Mouse (Mus musculus) ES-E14 (cell line): ENCODE measurements around the gene Fut8. TPM values are rescaled to one million over a fixed set of nuclear protein-coding genes. Genes with fewer than 3 reads are reported as not detected.

Experiments used
- DNase-seq: peaks from one replicate; pipeline ENCODE4 v3.0.0-alpha.2; 2013; ENCODE audit warnings: low read depth, low spot score
- H3K27ac ChIP-seq: 2 replicates; pipeline ENCODE4 v1.5.1; 2012; ENCODE audit warnings: low read depth, mild to moderate bottlenecking, low read length, moderate library complexity, mixed read lengths; ENCODE audit not compliant: poor library complexity, insufficient read depth, severe bottlenecking
- H3K36me3 ChIP-seq: 2 replicates; pipeline ENCODE4 v1.6.1; 2012; ENCODE audit warnings: mild to moderate bottlenecking, low read length, moderate library complexity, mixed read lengths; ENCODE audit not compliant: control insufficient read depth, poor library complexity, insufficient read depth, severe bottlenecking
- H3K4me1 ChIP-seq, 2 experiments: fragments of 150-350 bp in 1 of 2; sonication (generic) in 1 of 2; 2 replicates each; pipeline ENCODE4 v1.6.1; 2012; ENCODE audit warnings: low read length in 2 of 2, mild to moderate bottlenecking in 1 of 2, mixed read lengths in 1 of 2; ENCODE audit not compliant: control insufficient read depth in 2 of 2, insufficient read depth in 2 of 2, poor library complexity in 1 of 2
- H3K4me3 ChIP-seq, 2 experiments: fragments of 150-350 bp in 1 of 2; sonication (generic) in 1 of 2; 2 replicates each; pipeline ENCODE4 v1.5.1; 2012; ENCODE audit warnings: low read length in 2 of 2, low read depth in 1 of 2, mild to moderate bottlenecking in 1 of 2, mixed read lengths in 1 of 2; ENCODE audit not compliant: insufficient read depth in 1 of 2, poor library complexity in 1 of 2, severe bottlenecking in 1 of 2
- H3K9ac ChIP-seq: 2 replicates; pipeline ENCODE4 v1.6.1; 2012; ENCODE audit warnings: low read depth, mild to moderate bottlenecking, low read length, mixed read lengths; ENCODE audit not compliant: poor library complexity, insufficient read depth, severe bottlenecking
- H3K9me3 ChIP-seq: fragments of 150-350 bp; sonication (generic); 2 replicates; pipeline ENCODE4 v1.6.1; 2012; ENCODE audit warnings: low read depth, mild to moderate bottlenecking, low read length; ENCODE audit not compliant: control insufficient read depth, insufficient read depth
- CHD2 ChIP-seq: IDR thresholded peaks from 2 replicates; pipeline ENCODE4 v1.6.1; 2014; ENCODE audit warnings: mild to moderate bottlenecking, low read depth, low read length, inconsistent platforms
- HCFC1 ChIP-seq: IDR thresholded peaks from 2 replicates; pipeline ENCODE4 v1.6.1; 2012; ENCODE audit warnings: low read length, inconsistent platforms, borderline replicate concordance; ENCODE audit not compliant: insufficient read depth
- MAFK ChIP-seq: IDR thresholded peaks from 2 replicates; pipeline ENCODE4 v1.6.1; 2014; ENCODE audit warnings: mild to moderate bottlenecking, low read depth, low read length, inconsistent platforms; ENCODE audit not compliant: insufficient read depth
- ZC3H11A ChIP-seq: IDR thresholded peaks from 2 replicates; pipeline ENCODE4 v1.6.1; 2012; ENCODE audit warnings: low read depth, mild to moderate bottlenecking, inconsistent platforms, low read length, borderline replicate concordance
- ZNF384 ChIP-seq: IDR thresholded peaks from 2 replicates; pipeline ENCODE4 v1.6.1; 2012; ENCODE audit warnings: low read depth, low read length, inconsistent platforms
- in situ Hi-C, 2 experiments: fragments of 600-800 bp; cut with MboI; formaldehyde crosslinking; loops; one replicate each; pipeline ENCODE4 v1.15.1; 2025; ENCODE audit warnings: low sequenced_read_pairs in 2 of 2, inconsistent platforms in 1 of 2; ENCODE audit not compliant: unreplicated experiment in 2 of 2
- total RNA-seq: library from RNA; depleted of rRNA; stranded (reverse); fragments of 300-350 nt; gene quantifications from 2 replicates; pipeline ENCODE4 v1.2.3, GENCODE M21; 2012

The Fut8 gene
- total RNA-seq, 1 experiment = 26.3 TPM

DNA sequence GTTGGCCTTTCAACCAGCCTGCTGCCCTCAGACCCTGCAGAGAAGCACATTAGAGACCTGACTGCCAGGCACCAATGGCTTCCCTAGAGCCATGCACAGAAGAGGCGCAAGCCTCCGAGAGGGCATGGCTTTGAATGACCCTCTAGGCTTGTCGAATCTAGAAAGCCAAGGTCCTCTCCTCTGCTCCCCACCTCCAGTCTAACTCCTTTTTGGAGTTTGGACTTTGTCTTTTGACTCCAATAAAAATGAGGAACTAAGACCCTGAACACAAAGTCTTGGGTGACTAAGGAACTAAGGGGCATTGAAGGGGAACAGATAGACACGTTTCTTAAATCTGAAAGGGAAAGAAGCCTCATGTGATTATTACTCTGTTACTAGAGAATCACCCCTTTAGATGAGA is 39.7 kb upstream of the Fut8 start:
- TF ChIP-seq HCFC1 = no peak
- no peak for TF ChIP-seq CHD2
- TF ChIP-seq ZC3H11A = no peak
- TF ChIP-seq ZNF384 = no peak
- TF ChIP-seq MAFK = no peak
- no peak for DNase-seq
- H3K4me3 ChIP-seq = no peak overlapping the region
- no peaks in the 10 kb centered on the region for H3K4me1 ChIP-seq
- in situ Hi-C loops = no loop called here
- H3K27ac ChIP-seq = no peak overlapping the region
- no peaks in the 10 kb centered on the region for H3K36me3 ChIP-seq
- no peak overlapping the region for H3K9ac ChIP-seq
- 0 out of 2 replicates have a peak, but pooled peaks cover 1% of the 10 kb centered on the region for H3K9me3 ChIP-seq

- H3K36me3 ChIP-seq = no peaks in the 10 kb centered on the region
- no peak for DNase-seq
Measured at GRCm38 (mm10) chr12:77201461-77202143, 36.3 kb upstream of the Fut8 start.

GRCm38 (mm10) chr12:77203136-77203535 is 34.8 kb upstream of the Fut8 start:
- H3K4me3 ChIP-seq = no peak overlapping the region
- no peaks in the 10 kb centered on the region for H3K9me3 ChIP-seq
- H3K4me1 ChIP-seq = peaks cover 1 to 4% of the 10 kb centered on the region in 2 experiments; a peak in 2 of 4 replicates
- H3K9ac ChIP-seq = no peak overlapping the region
- no peak overlapping the region for H3K27ac ChIP-seq
- no peak for TF ChIP-seq CHD2
- TF ChIP-seq MAFK = no peak
- DNase-seq = no peak
- no peaks in the 10 kb centered on the region for H3K36me3 ChIP-seq
- in situ Hi-C loops = no loop called here

More at GRCm38 (mm10) chr12:77201461-77202143, 36.3 kb upstream of the Fut8 start:
- Histone ChIP-seq H3K4me3 (no peak overlapping the region), H3K27ac (no peak overlapping the region), H3K9ac (no peak overlapping the region), H3K9me3 (0 out of 2 replicates have a peak, but pooled peaks cover under 1% of the 10 kb centered on the region), H3K4me1 (peaks cover 1 to 4% of the 10 kb centered on the region in 2 experiments; a peak in 2 of 4 replicates)
- in situ Hi-C loops = no loop called here
- TF ChIP-seq MAFK (no peak), ZNF384 (no peak)

DNA sequence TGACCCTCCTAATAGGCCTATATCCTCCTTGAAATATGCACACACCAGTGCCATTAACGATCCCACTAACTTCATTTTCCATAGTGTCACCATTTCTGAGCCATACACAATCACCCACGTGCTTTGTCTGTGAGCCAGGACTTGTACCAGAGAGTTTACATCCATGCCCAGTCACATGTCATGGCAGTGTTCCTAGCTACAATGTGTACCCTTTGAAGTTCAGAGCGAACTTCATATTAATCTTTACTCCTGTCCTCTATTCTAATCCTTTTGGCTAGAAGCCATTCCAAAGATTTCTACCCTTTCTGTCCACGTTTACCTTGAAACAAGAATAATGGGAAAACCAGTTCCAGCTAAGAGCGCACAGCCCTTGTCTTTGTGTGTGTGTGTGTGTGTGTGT is 31.1 kb upstream of the Fut8 start:
- Histone ChIP-seq H3K36me3 (no peaks in the 10 kb centered on the region), H3K9me3 (no peaks in the 10 kb centered on the region), H3K27ac (no peak overlapping the region), H3K9ac (no peak overlapping the region), H3K4me1 (peaks cover 1 to 4% of the 10 kb centered on the region in 2 experiments; a peak in 2 of 4 replicates), H3K4me3 (no peak overlapping the region)
- TF ChIP-seq CHD2 (no peak), HCFC1 (no peak), MAFK (no peak), ZNF384 (no peak), ZC3H11A (no peak)
- DNase-seq = no peak
- in situ Hi-C loops = no loop called here

DNA sequence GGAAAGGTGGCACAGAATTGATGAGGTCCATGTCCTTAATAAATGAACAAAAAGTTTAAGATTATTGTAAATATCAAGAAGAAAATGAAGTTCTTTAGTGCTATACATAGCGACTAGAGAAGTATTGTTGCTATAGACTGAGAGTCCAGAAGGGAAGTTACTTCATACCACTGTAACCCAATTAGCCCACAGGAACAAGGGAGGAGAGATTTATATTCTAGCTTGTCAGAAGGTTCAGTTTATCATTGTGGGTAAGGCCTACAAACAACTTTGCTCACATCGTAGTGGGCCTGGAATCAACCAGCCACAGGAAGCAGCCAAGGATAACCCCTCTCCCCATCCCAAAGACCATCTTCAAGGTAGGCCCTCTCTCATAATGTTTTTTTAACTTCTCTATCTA is 29.9 kb upstream of the Fut8 start:
- in situ Hi-C loops = no loop called here
- TF ChIP-seq HCFC1 = no peak
- TF ChIP-seq CHD2 = no peak
- no peak for TF ChIP-seq MAFK
- TF ChIP-seq ZNF384 = no peak
- no peak for TF ChIP-seq ZC3H11A
- Histone ChIP-seq H3K9me3 (no peaks in the 10 kb centered on the region), H3K36me3 (no peaks in the 10 kb centered on the region), H3K4me3 (no peak overlapping the region), H3K4me1 (peaks cover 1 to 4% of the 10 kb centered on the region in 2 experiments; a peak in 2 of 4 replicates), H3K27ac (no peak overlapping the region), H3K9ac (no peak overlapping the region)
- DNase-seq = no peak
